Mouse (Mus musculus) layer of hippocampus, postnatal 25 days (tissue): ENCODE data around the gene Fbxo39. TPM values are rescaled to one million over a fixed set of nuclear protein-coding genes. Genes with fewer than 3 reads are reported as not detected.

Source experiments
- DNase-seq, 2 experiments: peaks; one replicate each; pipeline ENCODE4 v3.0.0; 2022; ENCODE audit warnings: mixed read lengths in 2 of 2, low spot score in 1 of 2; ENCODE audit errors: extremely low spot score in 1 of 2
- total RNA-seq, 2 experiments: library from RNA; stranded (reverse); gene quantifications; 2 replicates each; pipeline ENCODE4 v1.2.3; 2021

Fbxo39 gene
- not detected for total RNA-seq

- DNase-seq, result no peak
Measured at GRCm38 (mm10) chr11:72314151-72314895, at the start of gene Fbxo39. Fbxo39 (plus strand) TSS chr11:72314444.

GRCm38 (mm10) chr11:72265483-72265882 is 48.8 kb upstream of the Fbxo39 start:
- peak in 1 of 2 experiments; percentile 20 for DNase-seq

GRCm38 (mm10) chr11:72266207-72266959 is 47.9 kb upstream of the Fbxo39 start:
- peak; percentile 39 to 42 for DNase-seq

- DNase-seq, result peak in 1 of 2 experiments; percentile 10
Measured at GRCm38 (mm10) chr11:72266960-72267560, 47.2 kb upstream of the Fbxo39 start, which contains the start of gene Slc13a5. Slc13a5 (minus strand) TSS chr11:72267222.

GRCm38 (mm10) chr11:72271761-72272160 is 42.5 kb upstream of the Fbxo39 start:
- DNase-seq, result no peak

- no peak for DNase-seq
Measured at GRCm38 (mm10) chr11:72273341-72273740, 40.9 kb upstream of the Fbxo39 start.

GRCm38 (mm10) chr11:72281143-72281851 is 32.9 kb upstream of the Fbxo39 start:
- DNase-seq, result no peak

- DNase-seq, result no peak
Measured at GRCm38 (mm10) chr11:72281852-72282400, 32.3 kb upstream of the Fbxo39 start.

- no peak for DNase-seq
Measured at GRCm38 (mm10) chr11:72283486-72284224, 30.6 kb upstream of the Fbxo39 start.

GRCm38 (mm10) chr11:72284532-72285182 is 29.6 kb upstream of the Fbxo39 start:
- no peak for DNase-seq

- DNase-seq, result no peak
Measured at GRCm38 (mm10) chr11:72285971-72286480, 28.2 kb upstream of the Fbxo39 start.

GRCm38 (mm10) chr11:72286651-72287050 is 27.6 kb upstream of the Fbxo39 start:
- DNase-seq, result no peak

GRCm38 (mm10) chr11:72287126-72287525 is 27.1 kb upstream of the Fbxo39 start:
- no peak for DNase-seq

GRCm38 (mm10) chr11:72287543-72287942 is 26.7 kb upstream of the Fbxo39 start:
- no peak for DNase-seq

GRCm38 (mm10) chr11:72293116-72293515 is 21.1 kb upstream of the Fbxo39 start:
- DNase-seq, result no peak

GRCm38 (mm10) chr11:72301334-72301733 is 12.9 kb upstream of the Fbxo39 start, which contains the start of gene Xaf1:
Xaf1 (plus strand) TSS chr11:72301629.
- no peak for DNase-seq

GRCm38 (mm10) chr11:72302230-72302629 is 12.0 kb upstream of the Fbxo39 start:
- peak; percentile 25 to 63 for DNase-seq

GRCm38 (mm10) chr11:72307461-72307860 is 6.8 kb upstream of the Fbxo39 start:
- no peak for DNase-seq

GRCm38 (mm10) chr11:72308982-72309381 is 5.3 kb upstream of the Fbxo39 start:
- no peak for DNase-seq
